Mouse (Mus musculus) erythroblast, embryonic 14.5 days (primary cell): Measurements from ENCODE around the gene Kcne3. TPM values are rescaled to one million over a fixed set of nuclear protein-coding genes. Genes with fewer than 3 reads are reported as not detected.

ENCODE experiments used
- H3K27me3 ChIP-seq: 2 replicates; pipeline ENCODE4 v1.6.1; 2012; ENCODE audit warnings: inconsistent platforms; ENCODE audit not compliant: control insufficient read depth
- H3K36me3 ChIP-seq: 2 replicates; pipeline ENCODE4 v1.6.1; 2012; ENCODE audit warnings: mild to moderate bottlenecking, inconsistent platforms; ENCODE audit not compliant: control insufficient read depth
- H3K4me1 ChIP-seq: 2 replicates; pipeline ENCODE4 v1.6.1; 2012; ENCODE audit warnings: inconsistent platforms; ENCODE audit not compliant: control insufficient read depth
- H3K4me3 ChIP-seq: replicated peaks from 2 replicates; pipeline ENCODE3; 2012; ENCODE audit warnings: moderate library complexity, mild to moderate bottlenecking, inconsistent platforms
- H3K9me3 ChIP-seq: 2 replicates; pipeline ENCODE4 v1.6.1; 2012; ENCODE audit warnings: low read length, inconsistent platforms, mixed read lengths; ENCODE audit not compliant: control insufficient read depth
- GATA1 ChIP-seq: IDR thresholded peaks from 2 replicates; pipeline ENCODE4 v1.6.1; 2012; ENCODE audit warnings: low read length, inconsistent platforms, mixed read lengths
- TAL1 ChIP-seq: IDR thresholded peaks from 3 replicates; pipeline ENCODE4 v1.6.1; 2012; ENCODE audit warnings: low read length, inconsistent platforms, mixed read lengths
- polyA plus RNA-seq: library from polyadenylated mRNA; stranded (reverse); fragments of >175 nt; gene quantifications from 2 replicates; pipeline ENCODE4 v1.2.3, GENCODE M21; 2012

Gene Kcne3
- polyA plus RNA-seq, 1 experiment, result not detected

GRCm38 (mm10) chr7:100179394-100179793, 3.1 kb downstream of the Kcne3 start:
- H3K4me3 ChIP-seq, result no peak overlapping the region
- no peaks in the 10 kb centered on the region for H3K9me3 ChIP-seq
- TF ChIP-seq GATA1 (no peak), TAL1 (0 out of 3 replicates have a peak, but pooled peaks have one; percentile 14)
- peaks cover 58% of the 10 kb centered on the region for H3K27me3 ChIP-seq
- H3K4me1 ChIP-seq, result peaks cover 29% of the 10 kb centered on the region
- no peaks in the 10 kb centered on the region for H3K36me3 ChIP-seq

- TF ChIP-seq TAL1, result no peak
- TF ChIP-seq GATA1, result no peak
- Histone ChIP-seq H3K36me3 (no peaks in the 10 kb centered on the region), H3K9me3 (no peaks in the 10 kb centered on the region), H3K27me3 (peaks cover 56% of the 10 kb centered on the region), H3K4me3 (no peak overlapping the region), H3K4me1 (peaks cover 29% of the 10 kb centered on the region)
These were observed 3.6 kb downstream of the Kcne3 start for GRCm38 (mm10) chr7:100179836-100180407.

- H3K27me3 ChIP-seq, result peaks cover 44% of the 10 kb centered on the region
- peaks cover 29% of the 10 kb centered on the region for H3K4me1 ChIP-seq
- TF ChIP-seq GATA1, result peak; percentile 63
- no peak for TF ChIP-seq TAL1
- H3K9me3 ChIP-seq, result no peaks in the 10 kb centered on the region
- no peak overlapping the region for H3K4me3 ChIP-seq
- no peaks in the 10 kb centered on the region for H3K36me3 ChIP-seq
These were observed 4.9 kb downstream of the Kcne3 start for GRCm38 (mm10) chr7:100181176-100181575.

GRCm38 (mm10) chr7:100181614-100182013, 5.3 kb downstream of the Kcne3 start:
- no peak for TF ChIP-seq TAL1
- no peak for TF ChIP-seq GATA1
- H3K36me3 ChIP-seq, result no peaks in the 10 kb centered on the region
- peaks cover 29% of the 10 kb centered on the region for H3K4me1 ChIP-seq
- peaks cover 39% of the 10 kb centered on the region for H3K27me3 ChIP-seq
- H3K4me3 ChIP-seq, result no peak overlapping the region
- H3K9me3 ChIP-seq, result no peaks in the 10 kb centered on the region

GRCm38 (mm10) chr7:100182388-100182787, 6.1 kb downstream of the Kcne3 start:
- Histone ChIP-seq H3K27me3 (peaks cover 32% of the 10 kb centered on the region), H3K36me3 (no peaks in the 10 kb centered on the region), H3K4me3 (no peak overlapping the region), H3K9me3 (no peaks in the 10 kb centered on the region), H3K4me1 (peaks cover 29% of the 10 kb centered on the region)
- no peak for TF ChIP-seq TAL1
- no peak for TF ChIP-seq GATA1

- Histone ChIP-seq H3K4me1 (no peaks in the 10 kb centered on the region), H3K36me3 (no peaks in the 10 kb centered on the region), H3K4me3 (no peak overlapping the region), H3K27me3 (peaks cover 12% of the 10 kb centered on the region), H3K9me3 (no peaks in the 10 kb centered on the region)
- TF ChIP-seq GATA1 (no peak), TAL1 (no peak)
These were observed 11.3 kb downstream of the Kcne3 start for GRCm38 (mm10) chr7:100187601-100188000.

GRCm38 (mm10) chr7:100190167-100190566, 13.9 kb downstream of the Kcne3 start:
- Histone ChIP-seq H3K27me3 (peaks cover 21% of the 10 kb centered on the region), H3K36me3 (no peaks in the 10 kb centered on the region), H3K4me1 (no peaks in the 10 kb centered on the region), H3K4me3 (no peak overlapping the region), H3K9me3 (no peaks in the 10 kb centered on the region)
- TF ChIP-seq GATA1 (no peak), TAL1 (no peak)

GRCm38 (mm10) chr7:100190778-100191177, 14.5 kb downstream of the Kcne3 start:
- TF ChIP-seq TAL1 (no peak), GATA1 (no peak)
- no peaks in the 10 kb centered on the region for H3K4me1 ChIP-seq
- no peak overlapping the region for H3K4me3 ChIP-seq
- H3K9me3 ChIP-seq, result no peaks in the 10 kb centered on the region
- H3K27me3 ChIP-seq, result peaks cover 21% of the 10 kb centered on the region
- H3K36me3 ChIP-seq, result no peaks in the 10 kb centered on the region

GRCm38 (mm10) chr7:100201191-100201590, 24.9 kb downstream of the Kcne3 start:
- no peak overlapping the region for H3K4me3 ChIP-seq
- H3K4me1 ChIP-seq, result no peaks in the 10 kb centered on the region
- TF ChIP-seq TAL1, result no peak
- no peak for TF ChIP-seq GATA1
- no peaks in the 10 kb centered on the region for H3K36me3 ChIP-seq
- H3K27me3 ChIP-seq, result peaks cover 4% of the 10 kb centered on the region; the same call in 1 of the 2 replicates
- H3K9me3 ChIP-seq, result peaks cover 3% of the 10 kb centered on the region; the same call in 1 of the 2 replicates

GRCm38 (mm10) chr7:100203616-100204015, 27.3 kb downstream of the Kcne3 start:
- Histone ChIP-seq H3K27me3 (peaks cover 4% of the 10 kb centered on the region; the same call in 1 of the 2 replicates), H3K4me1 (no peaks in the 10 kb centered on the region), H3K9me3 (peaks cover 3% of the 10 kb centered on the region; the same call in 1 of the 2 replicates), H3K4me3 (no peak overlapping the region), H3K36me3 (no peaks in the 10 kb centered on the region)
- TF ChIP-seq GATA1, result no peak
- no peak for TF ChIP-seq TAL1
